Mouse (Mus musculus): ENCODE data around the gene Bcr. TPM values are rescaled to one million over a fixed set of nuclear protein-coding genes. Genes with fewer than 3 reads are reported as not detected.

The Bcr gene
- polyA plus RNA-seq, 1 experiment from 2014 or later: 11.1 TPM

DNA sequence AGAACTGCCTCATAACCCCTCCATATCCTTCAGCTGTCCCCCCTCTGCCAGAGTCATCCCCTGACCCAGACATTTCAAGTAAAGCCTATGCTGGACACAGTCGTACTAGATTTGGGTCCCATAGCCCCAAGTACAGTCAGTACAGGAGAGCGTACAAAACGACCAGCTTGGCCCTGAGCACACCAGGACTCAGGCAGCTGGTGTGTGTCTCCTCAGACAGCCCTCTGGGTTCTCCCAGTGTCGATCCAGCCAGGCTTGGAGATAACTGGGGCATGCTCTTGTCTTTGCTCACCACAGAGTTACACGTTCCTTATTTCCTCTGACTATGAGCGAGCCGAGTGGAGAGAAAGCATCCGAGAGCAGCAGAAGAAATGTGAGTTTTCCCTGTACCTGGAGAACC is 97.3 kb downstream of the Bcr start:
- Histone ChIP-seq H3K4me2 (ENCODE audit: low read depth) (no peak overlapping the region), H3K4me1 (ENCODE audit: control insufficient read depth, insufficient read depth, low read length) (no peaks in the 10 kb centered on the region), H3K9me3 (ENCODE audit: control insufficient read depth, low read length) (no peaks in the 10 kb centered on the region), H3K27ac (ENCODE audit: low read depth, low read length) (no peak overlapping the region), H3K4me3 (ENCODE audit: low read depth, low read length) (no peak overlapping the region), H3K27me3 (ENCODE audit: control insufficient read depth, insufficient read depth, low read length) (no peaks in the 10 kb centered on the region), H3K36me3 (ENCODE audit: control insufficient read depth, insufficient read depth, low read length) (0 out of 2 replicates have a peak, but pooled peaks cover 2% of the 10 kb centered on the region), H3K9ac (ENCODE audit: low read length) (no peak overlapping the region)
- DNase-seq (ENCODE audit: low spot score) (no peak), ATAC-seq (ENCODE audit: insufficient read depth, low FRiP score, low TSS enrichment) (no peak)
- 93% methylated on average over 8 of the region's 8 CpGs for WGBS

DNA sequence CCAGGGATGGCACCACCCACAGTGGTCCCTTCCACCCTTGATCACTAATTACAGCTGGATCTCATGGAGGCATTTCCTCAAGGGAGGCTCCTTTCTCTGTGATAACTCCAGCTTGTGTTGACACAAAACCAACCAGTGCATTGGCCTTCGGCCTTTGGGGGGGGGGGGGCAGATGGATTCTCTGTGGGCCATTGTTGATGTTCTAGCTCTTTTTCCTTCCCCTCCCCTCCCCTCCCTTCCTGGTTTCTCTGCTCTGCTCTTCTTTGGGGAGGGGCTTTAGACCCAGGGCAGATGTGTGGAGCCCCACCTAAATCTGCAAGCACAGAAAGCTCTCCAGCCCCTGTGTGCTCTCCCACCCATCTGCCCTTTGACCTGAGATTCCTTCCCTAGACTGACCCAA is 98.0 kb downstream of the Bcr start:
- no peaks in the 10 kb centered on the region for H3K4me1 ChIP-seq (ENCODE audit: control insufficient read depth, insufficient read depth, low read length)
- 88% methylated on average over 1 of the region's 1 CpGs for WGBS
- no peak for DNase-seq (ENCODE audit: low spot score)
- H3K36me3 ChIP-seq (ENCODE audit: control insufficient read depth, insufficient read depth, low read length): 0 out of 2 replicates have a peak, but pooled peaks cover 2% of the 10 kb centered on the region
- no peak for ATAC-seq (ENCODE audit: insufficient read depth, low FRiP score, low TSS enrichment)
- no peak overlapping the region for H3K4me3 ChIP-seq (ENCODE audit: low read depth, low read length)
- H3K4me2 ChIP-seq (ENCODE audit: low read depth): no peak overlapping the region
- no peak overlapping the region for H3K27ac ChIP-seq (ENCODE audit: low read depth, low read length)
- H3K27me3 ChIP-seq (ENCODE audit: control insufficient read depth, insufficient read depth, low read length): no peaks in the 10 kb centered on the region
- H3K9ac ChIP-seq (ENCODE audit: low read length): no peak overlapping the region
- H3K9me3 ChIP-seq (ENCODE audit: control insufficient read depth, low read length): no peaks in the 10 kb centered on the region

DNA sequence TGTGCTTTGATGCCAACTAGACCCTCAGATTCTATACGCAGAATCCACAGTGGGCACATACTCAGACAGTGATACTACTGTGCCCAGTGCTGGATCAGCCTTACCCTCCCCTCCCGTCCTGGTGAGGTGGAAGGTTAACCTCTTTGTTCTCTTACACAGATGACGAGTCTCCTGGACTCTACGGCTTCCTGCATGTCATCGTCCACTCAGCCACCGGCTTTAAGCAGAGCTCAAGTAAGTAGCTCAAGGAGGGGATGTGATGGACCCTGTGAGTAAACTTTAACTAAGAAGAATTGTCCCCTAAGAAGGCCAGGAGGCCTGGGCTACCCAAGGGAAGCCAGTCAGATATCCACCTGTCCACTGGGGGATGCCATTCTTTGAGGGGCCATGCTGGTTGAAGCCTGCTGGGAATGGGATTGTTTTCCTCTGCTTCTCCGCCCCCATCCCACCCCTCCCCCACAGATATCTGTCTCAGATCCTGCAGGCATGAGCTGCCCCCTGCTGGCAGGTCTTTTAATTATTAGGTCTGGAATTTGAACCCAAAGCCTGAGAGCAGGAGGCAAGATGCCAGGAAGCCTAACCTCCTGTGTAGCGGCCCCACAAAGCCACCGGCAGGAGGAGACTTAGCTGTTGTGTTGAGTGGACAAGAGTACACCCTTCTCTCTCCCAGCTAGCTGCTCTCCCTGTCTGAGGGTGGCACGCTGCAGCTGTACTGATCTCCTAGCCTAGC is 99.9 kb downstream of the Bcr start:
- no peak for ATAC-seq (ENCODE audit: insufficient read depth, low FRiP score, low TSS enrichment)
- Histone ChIP-seq H3K36me3 (ENCODE audit: control insufficient read depth, insufficient read depth, low read length) (0 out of 2 replicates have a peak, but pooled peaks cover 2% of the 10 kb centered on the region), H3K9me3 (ENCODE audit: control insufficient read depth, low read length) (no peaks in the 10 kb centered on the region), H3K27me3 (ENCODE audit: control insufficient read depth, insufficient read depth, low read length) (no peaks in the 10 kb centered on the region), H3K9ac (ENCODE audit: low read length) (no peak overlapping the region), H3K4me3 (ENCODE audit: low read depth, low read length) (no peak overlapping the region), H3K4me1 (ENCODE audit: control insufficient read depth, insufficient read depth, low read length) (no peaks in the 10 kb centered on the region), H3K4me2 (ENCODE audit: low read depth) (no peak overlapping the region), H3K27ac (ENCODE audit: low read depth, low read length) (no peak overlapping the region)
- 83% methylated on average over 10 of the region's 10 CpGs for WGBS
- DNase-seq (ENCODE audit: low spot score): no peak

DNA sequence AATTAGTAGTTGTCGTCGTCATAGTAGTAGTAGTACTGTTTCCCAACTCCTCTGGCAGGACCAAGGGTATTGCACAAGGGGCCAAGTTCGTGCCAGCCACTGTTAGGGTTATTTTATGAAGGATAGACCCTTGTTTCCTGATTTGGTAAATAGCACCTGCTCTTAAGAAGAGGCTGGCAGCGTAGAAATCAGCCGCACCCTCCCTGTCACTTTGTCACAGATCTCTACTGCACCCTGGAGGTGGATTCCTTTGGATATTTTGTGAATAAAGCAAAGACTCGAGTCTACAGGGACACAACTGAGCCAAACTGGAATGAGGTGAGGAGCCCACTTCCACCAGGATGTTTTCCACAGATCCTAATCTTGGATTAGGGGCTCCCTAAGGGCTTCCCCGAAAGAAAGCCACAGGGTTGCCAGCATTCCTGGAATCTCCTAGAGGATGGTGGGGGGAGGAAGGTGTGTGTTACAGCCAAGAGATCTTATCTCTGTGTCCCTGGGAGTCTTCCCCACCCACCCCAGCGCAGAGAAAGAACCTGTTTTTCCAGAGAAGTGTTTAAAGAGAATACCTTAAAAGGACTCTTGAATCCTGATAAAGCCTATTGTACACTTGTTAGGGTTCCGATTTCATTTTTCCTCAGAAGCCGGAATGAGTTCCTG is 105.6 kb downstream of the Bcr start:
- H3K4me1 ChIP-seq (ENCODE audit: control insufficient read depth, insufficient read depth, low read length): no peaks in the 10 kb centered on the region
- H3K9ac ChIP-seq (ENCODE audit: low read length): no peak overlapping the region
- no peak overlapping the region for H3K4me2 ChIP-seq (ENCODE audit: low read depth)
- no peak overlapping the region for H3K4me3 ChIP-seq (ENCODE audit: low read depth, low read length)
- DNase-seq (ENCODE audit: low spot score) (no peak), ATAC-seq (ENCODE audit: insufficient read depth, low FRiP score, low TSS enrichment) (no peak)
- H3K27ac ChIP-seq (ENCODE audit: low read depth, low read length): no peak overlapping the region
- no peaks in the 10 kb centered on the region for H3K27me3 ChIP-seq (ENCODE audit: control insufficient read depth, insufficient read depth, low read length)
- H3K36me3 ChIP-seq (ENCODE audit: control insufficient read depth, insufficient read depth, low read length): no peaks in the 10 kb centered on the region
- H3K9me3 ChIP-seq (ENCODE audit: control insufficient read depth, low read length): no peaks in the 10 kb centered on the region
- 86% methylated on average over 10 of the region's 10 CpGs for WGBS

DNA sequence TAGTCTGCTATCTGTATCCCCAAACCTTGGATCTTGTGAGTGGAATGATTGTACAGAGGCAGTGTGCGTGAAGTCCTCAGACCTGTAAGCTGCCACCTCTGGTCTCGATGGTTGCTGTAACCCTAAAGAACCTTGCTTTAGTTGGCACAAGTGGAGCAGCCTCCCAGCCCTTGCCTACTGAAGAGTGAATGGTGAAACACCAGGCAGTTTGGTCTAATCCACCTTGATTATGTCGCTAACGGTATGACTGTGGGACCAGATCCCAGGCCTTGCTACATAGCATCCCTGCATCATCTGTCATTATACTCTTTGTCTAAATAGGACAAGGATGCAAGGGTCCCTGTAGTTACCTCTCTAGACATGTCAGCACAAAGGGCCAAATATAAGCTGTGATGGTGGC is 106.2 kb downstream of the Bcr start:
- Histone ChIP-seq H3K4me2 (ENCODE audit: low read depth) (no peak overlapping the region), H3K4me1 (ENCODE audit: control insufficient read depth, insufficient read depth, low read length) (no peaks in the 10 kb centered on the region), H3K9me3 (ENCODE audit: control insufficient read depth, low read length) (no peaks in the 10 kb centered on the region), H3K27me3 (ENCODE audit: control insufficient read depth, insufficient read depth, low read length) (no peaks in the 10 kb centered on the region), H3K9ac (ENCODE audit: low read length) (no peak overlapping the region), H3K4me3 (ENCODE audit: low read depth, low read length) (no peak overlapping the region), H3K36me3 (ENCODE audit: control insufficient read depth, insufficient read depth, low read length) (no peaks in the 10 kb centered on the region), H3K27ac (ENCODE audit: low read depth, low read length) (no peak overlapping the region)
- ATAC-seq (ENCODE audit: insufficient read depth, low FRiP score, low TSS enrichment) (no peak), DNase-seq (ENCODE audit: low spot score) (no peak)
- 97% methylated on average over 4 of the region's 4 CpGs for WGBS

DNA sequence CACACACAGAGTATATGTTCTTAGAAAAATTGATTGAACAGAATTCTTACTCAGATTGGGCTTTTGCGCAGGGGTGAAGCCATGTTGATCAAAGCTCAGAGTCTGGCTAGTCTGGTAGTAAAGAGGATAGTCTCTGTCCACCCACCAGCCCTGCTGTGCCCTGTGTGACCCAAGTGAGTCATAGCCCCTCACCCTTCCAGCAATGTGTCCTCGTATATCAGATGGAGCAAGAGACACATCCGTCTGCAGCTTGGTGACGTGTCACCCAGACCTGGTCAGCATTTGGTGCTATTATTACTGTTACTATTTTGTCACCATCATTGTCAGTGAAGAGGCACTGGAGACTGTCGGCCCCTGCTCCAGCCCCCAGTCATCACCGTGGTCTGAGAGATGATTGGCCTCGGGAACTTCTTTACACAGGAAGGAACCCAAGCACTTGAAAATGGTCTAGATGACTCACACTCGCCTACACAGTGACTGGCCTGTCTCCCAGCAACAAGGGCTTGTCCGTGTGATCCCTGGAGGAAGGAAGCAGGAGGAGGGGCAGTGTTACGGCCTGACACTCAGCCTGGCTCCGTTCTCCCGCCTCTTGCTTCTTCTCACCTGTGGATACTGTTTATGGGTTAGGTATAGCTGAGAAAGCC is 109.9 kb downstream of the Bcr start:
- H3K4me2 ChIP-seq (ENCODE audit: low read depth): no peak overlapping the region
- no peaks in the 10 kb centered on the region for H3K36me3 ChIP-seq (ENCODE audit: control insufficient read depth, insufficient read depth, low read length)

DNA sequence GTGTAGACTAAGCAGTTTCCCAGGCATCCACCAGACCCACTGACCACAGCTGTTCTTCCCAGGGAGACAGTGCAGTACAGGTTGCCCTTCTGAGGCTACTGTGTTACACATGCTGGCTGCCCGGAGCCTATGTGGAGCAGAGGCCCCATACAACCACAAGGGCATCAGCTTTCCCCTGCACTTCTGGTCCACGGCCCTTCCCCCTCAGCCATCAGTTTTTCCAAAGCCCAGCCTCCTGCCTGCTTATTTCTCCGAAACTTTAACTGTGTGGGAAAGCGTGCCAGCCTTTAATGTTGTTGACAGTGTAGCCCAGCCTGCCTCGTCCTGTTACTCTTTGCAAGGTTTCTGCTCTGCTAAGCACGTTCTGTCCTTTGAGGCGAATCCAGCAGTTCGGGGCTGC is 112.7 kb downstream of the Bcr start:
- peaks cover 6% of the 10 kb centered on the region for H3K36me3 ChIP-seq (ENCODE audit: control insufficient read depth, insufficient read depth, low read length)
- DNase-seq (ENCODE audit: low spot score) (no peak), ATAC-seq (ENCODE audit: insufficient read depth, low FRiP score, low TSS enrichment) (no peak)
- no peaks in the 10 kb centered on the region for H3K9me3 ChIP-seq (ENCODE audit: control insufficient read depth, low read length)
- H3K27ac ChIP-seq (ENCODE audit: low read depth, low read length): no peak overlapping the region
- H3K9ac ChIP-seq (ENCODE audit: low read length): no peak overlapping the region
- H3K27me3 ChIP-seq (ENCODE audit: control insufficient read depth, insufficient read depth, low read length): no peaks in the 10 kb centered on the region
- WGBS: 81% methylated on average over 8 of the region's 8 CpGs
- no peak overlapping the region for H3K4me3 ChIP-seq (ENCODE audit: low read depth, low read length)
- no peaks in the 10 kb centered on the region for H3K4me1 ChIP-seq (ENCODE audit: control insufficient read depth, insufficient read depth, low read length)
- no peak overlapping the region for H3K4me2 ChIP-seq (ENCODE audit: low read depth)

More for the DNA sequence above, 109.9 kb downstream of the Bcr start:
- DNase-seq (ENCODE audit: low spot score) (no peak), ATAC-seq (ENCODE audit: insufficient read depth, low FRiP score, low TSS enrichment) (no peak)
- Histone ChIP-seq H3K27me3 (ENCODE audit: control insufficient read depth, insufficient read depth, low read length) (no peaks in the 10 kb centered on the region), H3K9ac (ENCODE audit: low read length) (no peak overlapping the region), H3K9me3 (ENCODE audit: control insufficient read depth, low read length) (no peaks in the 10 kb centered on the region), H3K4me3 (ENCODE audit: low read depth, low read length) (no peak overlapping the region), H3K4me1 (ENCODE audit: control insufficient read depth, insufficient read depth, low read length) (no peaks in the 10 kb centered on the region), H3K27ac (ENCODE audit: low read depth, low read length) (no peak overlapping the region)
- 81% methylated on average over 12 of the region's 12 CpGs for WGBS

DNA sequence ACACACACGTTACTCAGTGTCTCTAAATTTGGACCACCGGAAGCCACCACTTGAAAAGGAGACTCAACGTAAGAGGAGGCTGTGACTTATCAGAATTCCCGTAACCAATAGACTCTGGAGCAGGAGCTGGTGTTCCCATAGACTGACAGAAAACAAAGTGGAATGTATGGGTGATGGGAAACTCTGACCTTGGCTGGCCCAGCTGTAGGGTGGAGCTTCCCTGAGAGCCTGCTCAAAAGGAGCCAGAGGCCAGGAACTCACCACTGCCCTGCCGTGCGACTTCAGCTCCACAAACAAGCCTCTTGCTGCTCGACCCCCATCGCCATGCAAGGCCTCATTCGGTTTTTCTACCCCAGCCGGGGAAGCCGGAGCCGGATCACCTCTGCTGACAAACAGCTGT is 113.3 kb downstream of the Bcr start:
- H3K36me3 ChIP-seq (ENCODE audit: control insufficient read depth, insufficient read depth, low read length): peaks cover 7% of the 10 kb centered on the region
- no peak overlapping the region for H3K27ac ChIP-seq (ENCODE audit: low read depth, low read length)
- H3K27me3 ChIP-seq (ENCODE audit: control insufficient read depth, insufficient read depth, low read length): no peaks in the 10 kb centered on the region
- H3K4me2 ChIP-seq (ENCODE audit: low read depth): no peak overlapping the region
- no peaks in the 10 kb centered on the region for H3K9me3 ChIP-seq (ENCODE audit: control insufficient read depth, low read length)
- DNase-seq (ENCODE audit: low spot score) (no peak), ATAC-seq (ENCODE audit: insufficient read depth, low FRiP score, low TSS enrichment) (no peak)
- no peak overlapping the region for H3K4me3 ChIP-seq (ENCODE audit: low read depth, low read length)
- no peak overlapping the region for H3K9ac ChIP-seq (ENCODE audit: low read length)
- no peaks in the 10 kb centered on the region for H3K4me1 ChIP-seq (ENCODE audit: control insufficient read depth, insufficient read depth, low read length)
- WGBS: 74% methylated on average over 12 of the region's 12 CpGs

Measured in neural tube, embryonic 11.5 days (tissue).